Mouse (Mus musculus) brain, adult 2 months (tissue): ENCODE data around the gene Tor2a.

ENCODE experiments used
- DNase-seq: peaks from one replicate; pipeline ENCODE4 v3.0.0; 2011; ENCODE audit warnings: low read depth, low spot score

The Tor2a gene

GRCm38 (mm10) chr2:32808816-32809566 is 52.0 kb downstream of the Tor2a start:
- no peak for DNase-seq
